Mouse (Mus musculus) kidney, adult 8-10 months (tissue): ENCODE data around the gene Efnb3.
A peak's percentile ranks its signal among the peaks of the same experiment; 100 is the strongest.

Source experiments
- DNase-seq, 2 experiments: peaks; one replicate each; pipeline ENCODE4 v3.0.0; 2022

Efnb3 gene

GRCm38 (mm10) chr11:69582230-69582805 is 22.3 kb upstream of the Efnb3 start:
- DNase-seq: no peak

GRCm38 (mm10) chr11:69581814-69582213 is 21.8 kb upstream of the Efnb3 start:
- DNase-seq: no peak

- DNase-seq: peak; percentile 93 to 94
Observed at GRCm38 (mm10) chr11:69581147-69581688, 21.2 kb upstream of the Efnb3 start.

- no peak for DNase-seq
Observed at GRCm38 (mm10) chr11:69580572-69581146, 20.7 kb upstream of the Efnb3 start.

GRCm38 (mm10) chr11:69580091-69580514 is 20.1 kb upstream of the Efnb3 start, which contains the start of the genes Wrap53 and Trp53:
Gene Wrap53, minus strand, starts transcription at chr11:69580255.
Gene Trp53, plus strand, starts transcription at chr11:69580359.
- DNase-seq: peak; percentile 96

- peak; percentile 98 for DNase-seq
Observed at GRCm38 (mm10) chr11:69579128-69580017, 19.4 kb upstream of the Efnb3 start.

GRCm38 (mm10) chr11:69578301-69578700 is 18.3 kb upstream of the Efnb3 start:
- DNase-seq: peak in 1 of 2 experiments; percentile 11

- DNase-seq: no peak
Observed at GRCm38 (mm10) chr11:69576307-69576706, 16.3 kb upstream of the Efnb3 start.

- DNase-seq: no peak
Observed at GRCm38 (mm10) chr11:69575220-69575619, 15.2 kb upstream of the Efnb3 start.

- no peak for DNase-seq
Observed at GRCm38 (mm10) chr11:69565131-69565530, 5.1 kb upstream of the Efnb3 start.

- DNase-seq: no peak
Observed at GRCm38 (mm10) chr11:69564391-69564790, 4.4 kb upstream of the Efnb3 start.

GRCm38 (mm10) chr11:69563373-69563772 is 3.4 kb upstream of the Efnb3 start:
- DNase-seq: no peak

- no peak for DNase-seq
Observed at GRCm38 (mm10) chr11:69560896-69561854, 1.2 kb upstream of the Efnb3 start.

GRCm38 (mm10) chr11:69559183-69559582 is 822 bp downstream of the Efnb3 start:
- DNase-seq: no peak

GRCm38 (mm10) chr11:69558756-69559155 is 1.2 kb downstream of the Efnb3 start:
- DNase-seq: no peak

GRCm38 (mm10) chr11:69557381-69557958 is 2.5 kb downstream of the Efnb3 start:
- DNase-seq: no peak

GRCm38 (mm10) chr11:69554539-69555140 is 5.4 kb downstream of the Efnb3 start:
- DNase-seq: no peak

- no peak for DNase-seq
Observed at GRCm38 (mm10) chr11:69553341-69553721, 6.7 kb downstream of the Efnb3 start.

GRCm38 (mm10) chr11:69552622-69553340 is 7.2 kb downstream of the Efnb3 start:
- no peak for DNase-seq

GRCm38 (mm10) chr11:69551310-69551709 is 8.7 kb downstream of the Efnb3 start:
- no peak for DNase-seq
